Mouse (Mus musculus): ENCODE data around the gene Hist1h4h. TPM values are rescaled to one million over a fixed set of nuclear protein-coding genes. Genes with fewer than 3 reads are reported as not detected.

The Hist1h4h gene
- polyA plus RNA-seq, 1 experiment: 21.5 TPM

GRCm38 (mm10) chr13:23516822-23517602 lies 13.8 kb upstream of the Hist1h4h start:
- Histone ChIP-seq H3K4me3 (peak overlapping the region; percentile 29), H3ac (ENCODE audit: control insufficient read depth, insufficient read length) (no peak overlapping the region), H3K36me3 (ENCODE audit: control insufficient read depth, insufficient read depth) (no peaks in the 10 kb centered on the region)

GRCm38 (mm10) chr13:23517603-23518294 lies 13.1 kb upstream of the Hist1h4h start:
- Histone ChIP-seq H3K79me2 (ENCODE audit: control insufficient read depth, insufficient read depth) (no peaks in the 10 kb centered on the region), H3ac (ENCODE audit: control insufficient read depth, insufficient read length) (no peak overlapping the region), H3K4me3 (peak overlapping the region; percentile 29), H3K36me3 (ENCODE audit: control insufficient read depth, insufficient read depth) (no peaks in the 10 kb centered on the region), H3K27me3 (ENCODE audit: control insufficient read depth, insufficient read depth, insufficient read length) (no peaks in the 10 kb centered on the region), H3K4me2 (ENCODE audit: low read depth) (peak overlapping the region; percentile 88)
- no peak for TF ChIP-seq USF1 (IDR thresholded peaks at IDR 0.05; ENCODE audit: low read depth)
- TF ChIP-seq REST (IDR thresholded peaks at IDR 0.05; ENCODE audit: insufficient read depth, insufficient read length): no peak
- TF ChIP-seq MAX (IDR thresholded peaks at IDR 0.05; ENCODE audit: low read depth): no peak
- no peak for TF ChIP-seq MYOD1 (IDR thresholded peaks at IDR 0.05; ENCODE audit: control insufficient read depth in 1 of 3, insufficient read length in 2 of 3, low read depth in 2 of 3)
- TF ChIP-seq POLR2AphosphoS2 (IDR thresholded peaks at IDR 0.05; ENCODE audit: insufficient read length, low read depth): no peak
- TF ChIP-seq TCF12 (IDR thresholded peaks at IDR 0.05; ENCODE audit: insufficient read depth, poor library complexity, severe bottlenecking): no peak
- no peak for TF ChIP-seq POLR2A (IDR thresholded peaks at IDR 0.05; ENCODE audit: insufficient read length, low read depth)
- TF ChIP-seq MYOG (IDR thresholded peaks at IDR 0.05; ENCODE audit: control insufficient read depth in 1 of 3, insufficient read depth in 1 of 3, insufficient read length in 2 of 3, low read depth in 2 of 3): no peak
- TF ChIP-seq E2F4 (IDR thresholded peaks at IDR 0.05; ENCODE audit: insufficient read depth): no peak
- TF ChIP-seq TCF3 (IDR thresholded peaks at IDR 0.05; ENCODE audit: insufficient read length, low read depth): no peak
- no peak for TF ChIP-seq SRF (IDR thresholded peaks at IDR 0.05; ENCODE audit: control insufficient read depth, insufficient read length, low read depth)
- no peak for TF ChIP-seq CEBPB (IDR thresholded peaks at IDR 0.05; ENCODE audit: insufficient read depth, poor library complexity, severe bottlenecking)

More at GRCm38 (mm10) chr13:23516822-23517602, 13.8 kb upstream of the Hist1h4h start:
- Histone ChIP-seq H3K79me2 (ENCODE audit: control insufficient read depth, insufficient read depth) (no peaks in the 10 kb centered on the region), H3K4me2 (ENCODE audit: low read depth) (peak overlapping the region; percentile 88), H3K27me3 (ENCODE audit: control insufficient read depth, insufficient read depth, insufficient read length) (no peaks in the 10 kb centered on the region)
- TF ChIP-seq POLR2AphosphoS2 (IDR thresholded peaks at IDR 0.05; ENCODE audit: insufficient read length, low read depth): no peak
- no peak for TF ChIP-seq TCF12 (IDR thresholded peaks at IDR 0.05; ENCODE audit: insufficient read depth, poor library complexity, severe bottlenecking)
- no peak for TF ChIP-seq REST (IDR thresholded peaks at IDR 0.05; ENCODE audit: insufficient read depth, insufficient read length)
- TF ChIP-seq MYOD1 (IDR thresholded peaks at IDR 0.05; ENCODE audit: control insufficient read depth in 1 of 3, insufficient read length in 2 of 3, low read depth in 2 of 3): no peak
- TF ChIP-seq TCF3 (IDR thresholded peaks at IDR 0.05; ENCODE audit: insufficient read length, low read depth): no peak
- no peak for TF ChIP-seq CEBPB (IDR thresholded peaks at IDR 0.05; ENCODE audit: insufficient read depth, poor library complexity, severe bottlenecking)
- TF ChIP-seq SRF (IDR thresholded peaks at IDR 0.05; ENCODE audit: control insufficient read depth, insufficient read length, low read depth): no peak
- no peak for TF ChIP-seq USF1 (IDR thresholded peaks at IDR 0.05; ENCODE audit: low read depth)
- no peak for TF ChIP-seq E2F4 (IDR thresholded peaks at IDR 0.05; ENCODE audit: insufficient read depth)
- no peak for TF ChIP-seq MYOG (IDR thresholded peaks at IDR 0.05; ENCODE audit: control insufficient read depth in 1 of 3, insufficient read depth in 1 of 3, insufficient read length in 2 of 3, low read depth in 2 of 3)
- no peak for TF ChIP-seq MAX (IDR thresholded peaks at IDR 0.05; ENCODE audit: low read depth)
- no peak for TF ChIP-seq POLR2A (IDR thresholded peaks at IDR 0.05; ENCODE audit: insufficient read length, low read depth)

- Histone ChIP-seq H3K36me3 (ENCODE audit: control insufficient read depth, insufficient read depth) (no peaks in the 10 kb centered on the region), H3K4me2 (ENCODE audit: low read depth) (peak overlapping the region; percentile 88), H3K27me3 (ENCODE audit: control insufficient read depth, insufficient read depth, insufficient read length) (no peaks in the 10 kb centered on the region), H3ac (ENCODE audit: control insufficient read depth, insufficient read length) (no peak overlapping the region), H3K4me3 (peak overlapping the region; percentile 29), H3K79me2 (ENCODE audit: control insufficient read depth, insufficient read depth) (no peaks in the 10 kb centered on the region)
- TF ChIP-seq REST (IDR thresholded peaks at IDR 0.05; ENCODE audit: insufficient read depth, insufficient read length) (no peak), POLR2A (IDR thresholded peaks at IDR 0.05; ENCODE audit: insufficient read length, low read depth) (no peak), MYOG (IDR thresholded peaks at IDR 0.05; ENCODE audit: control insufficient read depth in 1 of 3, insufficient read depth in 1 of 3, insufficient read length in 2 of 3, low read depth in 2 of 3) (no peak), TCF12 (IDR thresholded peaks at IDR 0.05; ENCODE audit: insufficient read depth, poor library complexity, severe bottlenecking) (no peak), CEBPB (IDR thresholded peaks at IDR 0.05; ENCODE audit: insufficient read depth, poor library complexity, severe bottlenecking) (no peak), E2F4 (IDR thresholded peaks at IDR 0.05; ENCODE audit: insufficient read depth) (no peak), POLR2AphosphoS2 (IDR thresholded peaks at IDR 0.05; ENCODE audit: insufficient read length, low read depth) (no peak), SRF (IDR thresholded peaks at IDR 0.05; ENCODE audit: control insufficient read depth, insufficient read length, low read depth) (no peak), USF1 (IDR thresholded peaks at IDR 0.05; ENCODE audit: low read depth) (no peak), MAX (IDR thresholded peaks at IDR 0.05; ENCODE audit: low read depth) (no peak), TCF3 (IDR thresholded peaks at IDR 0.05; ENCODE audit: insufficient read length, low read depth) (no peak), MYOD1 (IDR thresholded peaks at IDR 0.05; ENCODE audit: control insufficient read depth in 1 of 3, insufficient read length in 2 of 3, low read depth in 2 of 3) (no peak)
Observed at GRCm38 (mm10) chr13:23518295-23518603, 12.6 kb upstream of the Hist1h4h start.

GRCm38 (mm10) chr13:23518885-23519284 lies 12.0 kb upstream of the Hist1h4h start:
- H3K4me3 ChIP-seq: peak overlapping the region; percentile 29
- TF ChIP-seq POLR2A (IDR thresholded peaks at IDR 0.05; ENCODE audit: insufficient read length, low read depth) (no peak), MYOD1 (IDR thresholded peaks at IDR 0.05; ENCODE audit: control insufficient read depth in 1 of 3, insufficient read length in 2 of 3, low read depth in 2 of 3) (no peak), MAX (IDR thresholded peaks at IDR 0.05; ENCODE audit: low read depth) (no peak), E2F4 (IDR thresholded peaks at IDR 0.05; ENCODE audit: insufficient read depth) (no peak), CEBPB (IDR thresholded peaks at IDR 0.05; ENCODE audit: insufficient read depth, poor library complexity, severe bottlenecking) (peak; percentile 63; the same call in 1 of the 2 replicates)
- no peaks in the 10 kb centered on the region for H3K36me3 ChIP-seq (ENCODE audit: control insufficient read depth, insufficient read depth)
- no peaks in the 10 kb centered on the region for H3K27me3 ChIP-seq (ENCODE audit: control insufficient read depth, insufficient read depth, insufficient read length)
- no peak overlapping the region for H3ac ChIP-seq (ENCODE audit: control insufficient read depth, insufficient read length)
- peak overlapping the region; percentile 88 for H3K4me2 ChIP-seq (ENCODE audit: low read depth)
- no peaks in the 10 kb centered on the region for H3K79me2 ChIP-seq (ENCODE audit: control insufficient read depth, insufficient read depth)
